ENCODE assay signal across 15 mouse cellular contexts in genomic region chr5:53516482-53516881, GRCm38 (mm10).
"Had no signal": no experiment of that assay in that cellular context is flagged by ENCODE, and none has a peak within 500 bp of the region (broad histone marks: within the 10 kb centered on the region; RNA-seq: fewer than 3 reads in every experiment).

No protein-coding gene starts in this region.

- DNase-seq: retina, postnatal 1 day; right cerebral cortex, adult 18-20 months; right cerebral cortex, postnatal 14 days; right cerebral cortex, postnatal 25 days; right cerebral cortex, postnatal 4 days; spleen, adult 18-20 months; thymus, adult 18-20 months; thymus, adult 2 months; thymus, postnatal 14 days; thymus, postnatal 25 days; thymus, postnatal 36 days; thymus, postnatal 4 days had no signal

- H3K27ac ChIP-seq: neural tube, embryonic 15.5 days; stomach, embryonic 15.5 days; stomach, postnatal 0 days had no signal

- H3K36me3 ChIP-seq: neural tube, embryonic 15.5 days; stomach, embryonic 15.5 days had no signal

- H3K4me3 ChIP-seq: neural tube, embryonic 15.5 days; stomach, embryonic 15.5 days had no signal

- H3K9me3 ChIP-seq: neural tube, embryonic 15.5 days; stomach, embryonic 15.5 days had no signal

- H3K4me1 ChIP-seq: neural tube, embryonic 15.5 days; stomach, embryonic 15.5 days had no signal

- H3K4me2 ChIP-seq: neural tube, embryonic 15.5 days; stomach, embryonic 15.5 days had no signal

- H3K27me3 ChIP-seq: neural tube, embryonic 15.5 days; stomach, embryonic 15.5 days had no signal

- H3K9ac ChIP-seq: neural tube, embryonic 15.5 days; stomach, embryonic 15.5 days had no signal
